Mouse (Mus musculus) spleen, adult 2 months (tissue): ENCODE data around the gene Slc2a10.

ENCODE experiments used
- CTCF ChIP-seq: fragments of 200-500 bp; IDR thresholded peaks from 2 replicates; pipeline ENCODE4 v1.5.1; 2011; ENCODE audit warnings: mild to moderate bottlenecking, inconsistent platforms; ENCODE audit not compliant: insufficient read depth, insufficient read length, insufficient replicate concordance; ENCODE audit errors: extremely low read depth
- POLR2A ChIP-seq: fragments of 200-500 bp; IDR thresholded peaks from 2 replicates; pipeline ENCODE4 v1.6.1; 2011; ENCODE audit warnings: low read depth, low read length, inconsistent platforms

DNA sequence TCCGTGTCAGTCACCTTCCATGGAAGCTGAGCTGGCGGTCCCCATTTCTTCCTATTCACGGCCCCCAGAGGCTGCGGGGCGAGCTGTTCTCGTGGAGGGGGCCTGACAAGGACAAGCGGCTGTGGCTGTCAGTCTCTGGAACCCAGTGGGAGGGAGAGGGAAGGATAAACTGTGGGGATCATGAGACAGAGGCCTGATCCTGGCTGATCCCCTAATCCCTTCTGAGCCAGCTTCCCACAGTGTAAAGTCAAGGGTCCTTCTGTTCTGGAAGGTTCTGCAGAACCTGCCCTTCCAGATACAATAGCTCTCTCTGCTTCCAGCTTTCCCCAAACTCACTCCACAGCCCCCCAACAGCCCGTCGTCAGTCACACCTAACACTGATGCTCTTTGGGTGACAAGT is 50.5 kb downstream of the Slc2a10 start:
- no peak for TF ChIP-seq CTCF
- TF ChIP-seq POLR2A = no peak
